15 mouse cellular contexts compared by ENCODE assay signal in the genomic region with DNA sequence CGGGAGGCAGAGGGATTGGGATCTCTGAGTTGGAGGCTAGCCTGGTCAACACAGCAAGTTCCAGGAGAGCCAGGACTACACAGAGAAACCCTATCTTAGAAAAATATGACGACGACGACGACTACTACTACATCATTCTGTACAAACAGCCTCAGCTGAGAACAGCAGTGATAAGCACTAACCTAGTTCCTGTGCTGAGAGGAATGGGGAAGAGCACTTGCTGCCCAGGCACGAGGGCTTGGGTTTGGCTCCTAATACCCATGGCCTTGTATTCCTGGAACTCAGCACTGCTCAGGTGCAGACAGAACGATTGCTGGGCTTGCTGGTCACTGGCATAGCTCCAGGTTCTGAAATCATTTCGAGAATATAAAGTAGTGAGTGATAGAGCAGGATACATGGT.
"Had no signal": no experiment of that assay in that cellular context is flagged by ENCODE, and none has a peak within 500 bp of the region (broad histone marks: within the 10 kb centered on the region; RNA-seq: fewer than 3 reads in every experiment).

No protein-coding gene starts in this region.

- H3K4me3 ChIP-seq: limb, embryonic 15.5 days; liver, embryonic 12.5 days; megakaryocyte, embryonic 14.5 days; midbrain, embryonic 15.5 days; neural tube, embryonic 12.5 days; stomach, embryonic 15.5 days had no signal

- H3K9ac ChIP-seq: limb, embryonic 15.5 days; liver, embryonic 12.5 days; lung, embryonic 14.5 days; midbrain, embryonic 15.5 days; neural tube, embryonic 12.5 days; stomach, embryonic 15.5 days had no signal

- H3K4me2 ChIP-seq: limb, embryonic 15.5 days; liver, embryonic 12.5 days; lung, embryonic 14.5 days; midbrain, embryonic 11.5 days; midbrain, embryonic 15.5 days; neural tube, embryonic 12.5 days; stomach, embryonic 15.5 days had no signal

- ATAC-seq: liver, embryonic 12.5 days; midbrain, embryonic 15.5 days had no signal

- H3K27me3 ChIP-seq: limb, embryonic 15.5 days; midbrain, embryonic 15.5 days; neural tube, embryonic 12.5 days; stomach, embryonic 15.5 days had no signal

- H3K9me3 ChIP-seq: limb, embryonic 15.5 days; midbrain, embryonic 15.5 days; stomach, embryonic 15.5 days had no signal

- H3K36me3 ChIP-seq: limb, embryonic 15.5 days; liver, embryonic 12.5 days; midbrain, embryonic 15.5 days; neural tube, embryonic 12.5 days; stomach, embryonic 15.5 days had no signal

- H3K27ac ChIP-seq: kidney, postnatal 0 days; limb, embryonic 15.5 days; liver, embryonic 12.5 days; midbrain, embryonic 15.5 days; neural tube, embryonic 12.5 days; stomach, embryonic 15.5 days had no signal

- DNase-seq: kidney, postnatal 36 days; layer of hippocampus, adult 9-11 months; layer of hippocampus, postnatal 36 days; lung, embryonic 14.5 days; retina, postnatal 1 day; right cerebral cortex, postnatal 14 days; thymus, postnatal 4 days had no signal

- H3K4me1 ChIP-seq: limb, embryonic 15.5 days; liver, embryonic 12.5 days; midbrain, embryonic 15.5 days; neural tube, embryonic 12.5 days; stomach, embryonic 15.5 days had no signal
